Mouse (Mus musculus) stomach, postnatal 0 days (tissue): Measurements from ENCODE around the gene Cd55. TPM values are rescaled to one million over a fixed set of nuclear protein-coding genes. Genes with fewer than 3 reads are reported as not detected.
"Not testable (repeated sequence)": the region's sequence is repeated elsewhere in the genome, so short reads cannot be mapped to it uniquely, and the experiment has no call there.

Source experiments
- ATAC-seq: fragments of 200-750 bp; cut with Nextera tagmentation; 2 replicates; pipeline ENCODE4 v1.8.0; 2017; ENCODE audit not compliant: low FRiP score, low TSS enrichment
- DNase-seq: peaks from one replicate; pipeline ENCODE4 v3.0.0-alpha.2; 2016; ENCODE audit warnings: low spot score
- H3K27ac ChIP-seq: fragments of 300-500 bp; sonication (generic); replicated peaks from 2 replicates; pipeline ENCODE4 v1.5.1; 2014; ENCODE audit warnings: mild to moderate bottlenecking, control low read depth
- H3K27me3 ChIP-seq: fragments of 300-500 bp; sonication (generic); 2 replicates; pipeline ENCODE4 v1.6.1; 2014; ENCODE audit warnings: low read length; ENCODE audit not compliant: control insufficient read depth, insufficient read depth
- H3K36me3 ChIP-seq: fragments of 300-500 bp; sonication (generic); 2 replicates; pipeline ENCODE4 v1.6.1; 2014; ENCODE audit warnings: low read length, mixed read lengths; ENCODE audit not compliant: control insufficient read depth, insufficient read depth
- H3K4me1 ChIP-seq: fragments of 300-500 bp; sonication (generic); replicated peaks from 2 replicates; pipeline ENCODE4 v1.6.1; 2014; ENCODE audit warnings: antibody characterized with exemption; ENCODE audit not compliant: control insufficient read depth, insufficient read depth
- H3K4me2 ChIP-seq: fragments of 300-500 bp; sonication (generic); replicated peaks from 2 replicates; pipeline ENCODE4 v1.6.1; 2014; ENCODE audit warnings: low read depth, mild to moderate bottlenecking, control low read depth, moderate library complexity
- H3K4me3 ChIP-seq: fragments of 300-500 bp; sonication (generic); 2 replicates; pipeline ENCODE4 v1.5.1; 2014; ENCODE audit warnings: low read depth, low read length, control low read depth
- H3K9ac ChIP-seq: fragments of 300-500 bp; sonication (generic); 2 replicates; pipeline ENCODE4 v1.6.1; 2014; ENCODE audit warnings: mild to moderate bottlenecking, low read length, control low read depth, mixed read lengths
- H3K9me3 ChIP-seq: fragments of 300-500 bp; sonication (generic); 2 replicates; pipeline ENCODE4 v1.6.1; 2016; ENCODE audit warnings: low read length; ENCODE audit not compliant: control insufficient read depth
- CTCF ChIP-seq: IDR thresholded peaks from 2 replicates; pipeline ENCODE4 v1.5.1; 2016; ENCODE audit warnings: antibody characterized with exemption, low read depth, mild to moderate bottlenecking, moderate library complexity
- EP300 ChIP-seq: optimal IDR thresholded peaks from 2 replicates; pipeline ENCODE3; 2016; ENCODE audit warnings: antibody characterized with exemption
- WGBS: fragments of 180-500 bp; shearing (Covaris S2); extraction: QIAGEN DNeasy Blood & Tissue Kit; methylation state at CpG from one replicate; pipeline ENCODE4 v1.1.7; 2014; 5-methylcytosine and 5-hydroxymethylcytosine counted together
- polyA plus RNA-seq: library from polyadenylated mRNA; unstranded; fragments of >200 nt; fragmentation: Nextera tagmentation; extraction: Ambion mirVana; gene quantifications from 2 replicates; pipeline ENCODE4 v1.2.1, GENCODE M21; 2015

The Cd55 gene
- polyA plus RNA-seq, 1 experiment from 2014 or later, result 44.6 TPM

DNA sequence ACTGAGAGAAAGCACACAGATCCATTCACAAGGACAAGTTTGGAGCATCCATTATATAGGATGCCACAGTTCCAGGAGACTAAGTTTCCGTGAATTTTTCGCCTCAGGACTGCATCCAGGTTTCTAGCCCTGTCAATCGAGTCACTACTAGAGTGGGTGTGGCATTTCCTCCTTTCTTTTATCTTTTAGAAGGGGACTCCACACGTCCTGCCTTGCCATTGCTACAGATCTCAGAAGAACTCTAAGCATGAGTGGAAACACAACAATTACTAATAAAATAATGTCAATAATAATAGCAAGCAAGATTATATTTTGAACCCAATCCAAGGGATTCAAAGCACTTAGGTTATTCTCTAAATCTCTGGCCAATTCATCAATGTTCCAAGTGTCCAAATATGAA is 31.6 kb downstream of the Cd55 start:
- DNase-seq (no peak), ATAC-seq (no peak)
- Histone ChIP-seq H3K4me2 (no peak overlapping the region), H3K27me3 (no peaks in the 10 kb centered on the region), H3K9me3 (no peaks in the 10 kb centered on the region), H3K9ac (no peak overlapping the region), H3K4me3 (no peak overlapping the region), H3K27ac (no peak overlapping the region), H3K4me1 (no peaks in the 10 kb centered on the region), H3K36me3 (no peaks in the 10 kb centered on the region)
- WGBS, result 77% methylated on average over 4 of the region's 4 CpGs
- TF ChIP-seq CTCF, result no peak
- no peak for TF ChIP-seq EP300

DNA sequence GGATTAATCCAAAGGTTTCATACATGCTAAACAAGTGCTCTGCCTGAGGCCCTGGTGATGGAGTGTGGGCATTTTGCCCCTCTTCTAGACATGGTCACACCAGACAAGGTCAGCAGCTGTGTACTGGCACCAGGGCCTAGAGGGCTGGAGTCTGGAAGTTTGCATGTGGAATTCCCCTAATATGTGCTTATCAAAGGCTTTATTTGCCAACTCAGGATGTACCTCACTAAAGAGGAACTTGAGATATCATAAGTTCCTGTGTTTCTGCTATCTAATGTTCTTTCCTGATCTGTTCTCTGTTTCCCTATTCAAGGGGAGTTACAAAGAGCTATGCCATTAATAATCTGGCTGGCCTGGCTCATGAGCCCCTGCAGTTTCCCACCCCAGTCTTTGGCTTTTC is 33.9 kb downstream of the Cd55 start:
- not testable (repeated sequence) for H3K4me1 ChIP-seq, H3K4me3 ChIP-seq, H3K27me3 ChIP-seq, H3K36me3 ChIP-seq, H3K27ac ChIP-seq, ATAC-seq, DNase-seq, H3K9me3 ChIP-seq, H3K9ac ChIP-seq, H3K4me2 ChIP-seq

DNA sequence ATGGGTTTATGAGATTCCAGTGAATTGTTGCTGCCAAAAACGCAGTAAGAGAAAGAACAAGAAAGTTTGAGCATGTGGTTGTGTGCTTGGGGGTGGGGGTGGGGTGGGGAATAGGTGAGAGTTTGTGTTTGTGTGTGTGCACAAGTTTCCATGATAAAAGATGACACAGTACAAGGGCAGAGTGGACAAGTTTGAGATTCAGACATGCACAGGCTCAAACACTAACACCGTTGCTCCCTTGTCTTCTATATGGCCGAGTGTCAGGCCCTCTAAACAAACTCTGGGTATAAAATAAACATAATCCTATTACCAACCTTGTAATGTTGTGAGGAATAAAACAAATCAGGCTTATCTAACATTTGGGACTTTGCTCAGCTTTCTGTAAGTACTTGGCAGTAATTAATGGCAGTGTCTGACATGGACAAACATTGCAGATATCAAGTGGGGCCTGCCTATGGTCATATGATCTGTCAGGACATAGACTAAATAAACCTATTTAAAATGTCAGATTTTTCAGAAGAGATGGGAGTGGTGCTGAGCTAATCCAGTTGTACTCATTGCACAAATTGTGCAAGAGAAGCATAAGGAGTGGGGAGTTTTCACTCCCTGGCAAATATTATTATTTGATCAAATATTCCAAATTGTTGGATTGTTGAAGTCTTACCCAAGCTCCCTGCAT is 35.2 kb downstream of the Cd55 start:
- not testable (repeated sequence) for H3K27me3 ChIP-seq, H3K27ac ChIP-seq, H3K9ac ChIP-seq, H3K36me3 ChIP-seq, H3K4me3 ChIP-seq, H3K4me1 ChIP-seq, H3K4me2 ChIP-seq, H3K9me3 ChIP-seq
- WGBS, result 24% methylated on average over 3 of the region's 3 CpGs
- ATAC-seq, result peak; percentile 81
- peak; percentile 18 for DNase-seq

DNA sequence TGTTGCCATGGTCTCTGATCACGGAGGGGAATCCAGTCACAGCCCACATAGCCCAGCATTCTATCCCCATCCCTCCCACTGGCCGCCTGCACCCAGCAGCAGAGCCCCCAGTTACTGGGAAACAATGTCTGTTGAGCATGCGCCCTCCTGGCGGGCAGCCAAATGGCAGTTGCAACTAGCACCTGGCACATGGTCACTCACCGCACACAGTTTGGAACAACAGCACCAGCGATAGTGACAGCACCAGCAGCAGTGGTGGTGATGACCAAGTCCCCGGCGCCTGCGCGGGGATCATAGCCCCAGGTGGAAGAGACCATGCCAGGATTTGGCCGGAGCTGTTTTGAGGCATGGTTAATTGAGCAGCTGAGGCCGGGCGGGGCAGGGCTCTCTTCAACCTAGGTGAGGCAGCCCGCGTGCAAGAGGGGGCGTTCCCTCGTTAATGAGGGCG is 39.9 kb downstream of the Cd55 start, which contains the start of gene Cd55b:
Cd55b (minus strand) TSS at position 346 of the 448 bp plus-strand sequence.
- H3K4me2 ChIP-seq, result no peak within 1 kb of the TSS; the same call in 1 of the 2 replicates
- no peak within 1 kb of the TSS for H3K9ac ChIP-seq
- peak; percentile 58 for ATAC-seq
- H3K27ac ChIP-seq, result no peak within 1 kb of the TSS
- 57% methylated on average over 18 of the region's 18 CpGs for WGBS
- peak; percentile 65 for DNase-seq
- no peak within 1 kb of the TSS for H3K4me3 ChIP-seq
- no peaks in the 10 kb centered on the region for H3K9me3 ChIP-seq
- no peaks in the 10 kb centered on the region for H3K27me3 ChIP-seq
- no peaks in the 10 kb centered on the region for H3K4me1 ChIP-seq
- no peaks in the 10 kb centered on the region for H3K36me3 ChIP-seq
- TF ChIP-seq CTCF (no peak), EP300 (no peak)

DNA sequence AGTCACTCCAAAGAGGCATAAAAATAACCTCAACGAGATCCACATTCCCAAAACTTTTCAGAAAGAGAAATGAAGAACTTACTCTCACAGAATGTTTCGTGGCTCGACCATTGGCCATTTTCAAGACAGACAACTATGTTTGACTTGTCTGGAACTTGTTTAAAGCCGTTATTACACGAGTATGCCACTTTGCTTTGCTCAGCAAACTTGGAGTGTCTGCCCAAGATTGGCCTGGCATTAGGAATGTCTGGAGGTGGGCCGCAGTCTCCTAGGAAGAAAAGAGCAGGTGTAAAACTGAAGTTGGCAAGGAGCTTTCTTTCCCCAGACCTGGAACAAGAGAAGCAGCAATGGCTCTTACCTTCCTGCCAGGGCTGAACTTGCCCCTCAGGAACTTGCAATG is 40.5 kb downstream of the Cd55 start:
- not testable (repeated sequence) for H3K36me3 ChIP-seq, H3K9ac ChIP-seq, ATAC-seq, H3K4me3 ChIP-seq, H3K27me3 ChIP-seq, H3K4me1 ChIP-seq, DNase-seq, H3K4me2 ChIP-seq, H3K9me3 ChIP-seq, H3K27ac ChIP-seq
- WGBS, result no CpG with 5 or more reads among the region's 6 CpGs

DNA sequence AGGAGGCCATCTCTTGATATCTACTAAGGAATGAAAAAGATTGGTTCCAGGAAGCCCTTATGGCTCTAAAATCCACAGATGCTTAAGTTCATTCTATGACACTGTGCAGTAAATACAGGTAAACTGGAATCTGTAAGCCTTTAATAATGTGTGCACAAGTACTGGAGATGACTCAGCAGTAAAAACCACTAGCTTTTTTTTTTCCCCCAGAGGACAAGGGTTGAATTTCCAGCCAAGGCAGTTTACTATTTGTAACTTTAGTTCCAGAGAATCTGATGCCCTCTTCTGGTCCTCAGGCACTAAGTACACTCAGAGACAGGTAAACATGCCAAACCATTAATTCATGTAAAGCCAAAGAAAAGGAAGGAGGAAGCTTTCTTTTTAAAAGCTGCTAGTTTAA is 65.4 kb downstream of the Cd55 start:
- ATAC-seq, result peak; percentile 69
- not testable (repeated sequence) for DNase-seq, H3K4me2 ChIP-seq, H3K9me3 ChIP-seq, H3K36me3 ChIP-seq, H3K27me3 ChIP-seq, H3K4me1 ChIP-seq, H3K9ac ChIP-seq, H3K27ac ChIP-seq, H3K4me3 ChIP-seq
- 0 out of 2 replicates have a peak, but pooled peaks have one; percentile 15 for TF ChIP-seq CTCF

Other genes with a start within 250 kb of the Cd55 start
- gene Cd55b, start 39.7 kb downstream of the Cd55 start, polyA plus RNA-seq, result 0.42 and 0.58 TPM in 2 replicates
- 0.08 TPM in 1 of 2 replicates, not detected in the other for gene Zp3r, start 166.9 kb upstream of the Cd55 start, polyA plus RNA-seq
- 0.91 and 1.5 TPM in 2 replicates for gene C4bp, start 198.9 kb upstream of the Cd55 start, polyA plus RNA-seq